Mouse (Mus musculus): ENCODE results near the gene Actrt3.
A peak's percentile ranks its signal among the peaks of the same experiment; 100 is the strongest.

Actrt3 gene

GRCm38 (mm10) chr3:30599711-30600545 lies at the start of gene Actrt3:
Gene Actrt3, minus strand, starts transcription at chr3:30599939.
- peak; percentile 70 for DNase-seq

GRCm38 (mm10) chr3:30648466-30648865 lies 48.7 kb upstream of the Actrt3 start:
- DNase-seq: no peak

GRCm38 (mm10) chr3:30647440-30648090 lies 47.8 kb upstream of the Actrt3 start, which contains the start of gene Lrrc34:
Gene Lrrc34, minus strand, starts transcription at chr3:30647869.
- no peak for DNase-seq

GRCm38 (mm10) chr3:30646761-30647160 lies 47.0 kb upstream of the Actrt3 start:
- no peak for DNase-seq

GRCm38 (mm10) chr3:30644207-30644606 lies 44.5 kb upstream of the Actrt3 start, which contains the start of gene Lrriq4:
Gene Lrriq4, plus strand, starts transcription at chr3:30644507.
- DNase-seq: no peak

- DNase-seq: no peak
Measured at GRCm38 (mm10) chr3:30635629-30636028, 35.9 kb upstream of the Actrt3 start.

GRCm38 (mm10) chr3:30633681-30634080 lies 33.9 kb upstream of the Actrt3 start:
- no peak for DNase-seq

- DNase-seq: no peak
Measured at GRCm38 (mm10) chr3:30620132-30620531, 20.4 kb upstream of the Actrt3 start.

GRCm38 (mm10) chr3:30610930-30611329 lies 11.2 kb upstream of the Actrt3 start:
- DNase-seq: no peak

GRCm38 (mm10) chr3:30608999-30609398 lies 9.3 kb upstream of the Actrt3 start:
- no peak for DNase-seq

- DNase-seq: no peak
Measured at GRCm38 (mm10) chr3:30603256-30603655, 3.5 kb upstream of the Actrt3 start.

- no peak for DNase-seq
Measured at GRCm38 (mm10) chr3:30602740-30603098, 3.0 kb upstream of the Actrt3 start.

GRCm38 (mm10) chr3:30602065-30602739 lies 2.5 kb upstream of the Actrt3 start, which contains the start of gene Mynn:
Gene Mynn, plus strand, starts transcription at chr3:30602065.
- DNase-seq: peak; percentile 97

- no peak for DNase-seq
Measured at GRCm38 (mm10) chr3:30601610-30602064, 1.9 kb upstream of the Actrt3 start.

- peak; percentile 90 for DNase-seq
Measured at GRCm38 (mm10) chr3:30601175-30601574, 1.4 kb upstream of the Actrt3 start.

GRCm38 (mm10) chr3:30600717-30601116 lies 978 bp upstream of the Actrt3 start:
- DNase-seq: peak; percentile 40

GRCm38 (mm10) chr3:30597271-30597670 lies 2.5 kb downstream of the Actrt3 start:
- no peak for DNase-seq

GRCm38 (mm10) chr3:30595111-30595832 lies 4.5 kb downstream of the Actrt3 start:
- peak; percentile 48 for DNase-seq

- DNase-seq: peak; percentile 18
Measured at GRCm38 (mm10) chr3:30593719-30594485, 5.8 kb downstream of the Actrt3 start.

GRCm38 (mm10) chr3:30592418-30592853 lies 7.3 kb downstream of the Actrt3 start:
- no peak for DNase-seq

- no peak for DNase-seq
Measured at GRCm38 (mm10) chr3:30588865-30589264, 10.9 kb downstream of the Actrt3 start.

- DNase-seq: no peak
Measured at GRCm38 (mm10) chr3:30573549-30573948, 26.2 kb downstream of the Actrt3 start.
